Mouse (Mus musculus): ENCODE data around the gene Rabif. TPM values are rescaled to one million over a fixed set of nuclear protein-coding genes. Genes with fewer than 3 reads are reported as not detected.
A peak's percentile ranks its signal among the peaks of the same experiment; 100 is the strongest.

Rabif gene
- total and polyA plus RNA-seq, 3 experiments: 21.5 to 21.8 TPM; not detected in 1

- no peak for DNase-seq (ENCODE audit: low read depth, low spot score)
- Histone ChIP-seq H3K36me3 (ENCODE audit: control insufficient read depth in 1 of 2, insufficient read depth in 2 of 2, low read length in 2 of 2) (peaks cover 0 to 15% of the 10 kb centered on the region in 2 experiments; a peak in 2 of 4 replicates), H3K9ac (ENCODE audit: control insufficient read depth, low read depth, low read length, poor library complexity, severe bottlenecking) (no peak overlapping the region), H3K4me1 (ENCODE audit: control insufficient read depth in 1 of 2, insufficient read depth in 2 of 2, low read length in 2 of 2) (peaks cover 23 to 28% of the 10 kb centered on the region in 2 experiments), H3K27me3 (ENCODE audit: control insufficient read depth in 1 of 2, insufficient read depth in 2 of 2, low read length in 2 of 2) (no peaks in the 10 kb centered on the region), H3K27ac (ENCODE audit: control insufficient read depth, low read depth, low read length) (no peak overlapping the region), H3K9me3 (replicated peaks; ENCODE audit: insufficient read depth, low read length) (no peaks in the 10 kb centered on the region), H3K79me2 (ENCODE audit: control insufficient read depth, insufficient read depth, low read length, poor library complexity) (no peaks in the 10 kb centered on the region), H3K4me3 (ENCODE audit: control insufficient read depth in 1 of 2, insufficient read depth in 1 of 2, low read depth in 2 of 2, low read length in 2 of 2) (no peak overlapping the region)
- no peak for TF ChIP-seq RCOR1 (IDR thresholded peaks at IDR 0.05; ENCODE audit: low read depth, low read length)
- TF ChIP-seq RAD21 (IDR thresholded peaks at IDR 0.05; ENCODE audit: low read depth, low read length): no peak
- TF ChIP-seq ELF1 (IDR thresholded peaks at IDR 0.05; ENCODE audit: low read depth, low read length): no peak
- TF ChIP-seq NRF1 (IDR thresholded peaks at IDR 0.05; ENCODE audit: insufficient read depth, low read depth, low read length, poor library complexity, severe bottlenecking): no peak
- TF ChIP-seq CHD1 (IDR thresholded peaks at IDR 0.05; ENCODE audit: low read depth, low read length): no peak
- TF ChIP-seq ZMIZ1 (IDR thresholded peaks at IDR 0.05; ENCODE audit: low read depth, low read length): no peak
- TF ChIP-seq NELFE (IDR thresholded peaks at IDR 0.05; ENCODE audit: low read depth, low read length): no peak
- TF ChIP-seq MAZ (IDR thresholded peaks at IDR 0.05; ENCODE audit: low read depth, low read length): no peak
- TF ChIP-seq POLR2A (IDR thresholded peaks at IDR 0.05; ENCODE audit: control insufficient read depth in 1 of 2, insufficient read depth in 1 of 2, low read depth in 1 of 2, low read length in 2 of 2, poor library complexity in 1 of 2): no peak
- no peak for TF ChIP-seq KAT2A (conservative IDR thresholded peaks at IDR 0.05; ENCODE audit: low read depth, low read length)
- no peak for TF ChIP-seq SIN3A (IDR thresholded peaks at IDR 0.05; ENCODE audit: low read length)
- no peak for TF ChIP-seq CHD2 (IDR thresholded peaks at IDR 0.05; ENCODE audit: low read length)
- no peak for TF ChIP-seq EP300 (IDR thresholded peaks at IDR 0.05; ENCODE audit: low read depth in 1 of 2, low read length in 2 of 2)
- no peak for TF ChIP-seq ZNF384 (IDR thresholded peaks at IDR 0.05; ENCODE audit: low read depth, low read length)
- TF ChIP-seq ZKSCAN1 (IDR thresholded peaks at IDR 0.05; ENCODE audit: low read depth, low read length): no peak
- TF ChIP-seq MAFK (IDR thresholded peaks at IDR 0.05; ENCODE audit: borderline replicate concordance, low read depth, low read length): no peak
- no peak for TF ChIP-seq GABPA (IDR thresholded peaks at IDR 0.05; ENCODE audit: low read depth, low read length)
- no peak for TF ChIP-seq ETS1 (IDR thresholded peaks at IDR 0.05; ENCODE audit: low read depth, low read length)
Measured at GRCm38 (mm10) chr1:134525015-134525414, 30.6 kb downstream of the Rabif start.

DNA sequence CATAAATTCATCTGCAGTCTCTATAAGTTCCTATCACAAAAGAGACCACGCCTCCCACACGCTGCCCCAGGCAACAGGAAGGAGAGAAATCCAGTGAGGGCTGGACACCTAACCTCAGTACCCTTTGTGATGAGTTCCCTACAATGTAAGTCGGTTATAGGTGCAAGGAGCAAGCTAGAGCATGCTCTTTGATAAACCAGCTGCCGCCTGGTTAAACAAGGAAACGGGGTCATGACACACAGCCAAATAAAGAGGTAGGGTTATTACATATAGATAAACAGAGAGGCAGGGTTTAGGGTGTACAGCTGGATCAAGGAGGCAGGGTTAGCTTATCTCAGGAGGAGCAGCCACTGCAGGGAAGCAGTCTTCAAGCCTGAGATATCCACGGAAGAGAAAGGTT is 32.3 kb downstream of the Rabif start:
- H3K27ac ChIP-seq (ENCODE audit: control insufficient read depth, low read depth, low read length): peak overlapping the region; percentile 59
- H3K9ac ChIP-seq (ENCODE audit: control insufficient read depth, low read depth, low read length, poor library complexity, severe bottlenecking): no peak overlapping the region
- H3K4me1 ChIP-seq (ENCODE audit: control insufficient read depth in 1 of 2, insufficient read depth in 2 of 2, low read length in 2 of 2): peaks cover 16 to 20% of the 10 kb centered on the region in 2 experiments
- peak overlapping the region in 1 of 2 experiments; percentile 40; a peak in 2 of 4 replicates for H3K4me3 ChIP-seq (ENCODE audit: control insufficient read depth in 1 of 2, insufficient read depth in 1 of 2, low read depth in 2 of 2, low read length in 2 of 2)
- no peaks in the 10 kb centered on the region for H3K27me3 ChIP-seq (ENCODE audit: control insufficient read depth in 1 of 2, insufficient read depth in 2 of 2, low read length in 2 of 2)
- no peaks in the 10 kb centered on the region for H3K9me3 ChIP-seq (replicated peaks; ENCODE audit: insufficient read depth, low read length)
- no peaks in the 10 kb centered on the region for H3K79me2 ChIP-seq (ENCODE audit: control insufficient read depth, insufficient read depth, low read length, poor library complexity)
- DNase-seq (ENCODE audit: low read depth, low spot score): peak; percentile 92
- peaks cover 0 to 8% of the 10 kb centered on the region in 2 experiments; a peak in 2 of 4 replicates for H3K36me3 ChIP-seq (ENCODE audit: control insufficient read depth in 1 of 2, insufficient read depth in 2 of 2, low read length in 2 of 2)
- TF ChIP-seq ZKSCAN1 (IDR thresholded peaks at IDR 0.05; ENCODE audit: low read depth, low read length) (no peak), RAD21 (IDR thresholded peaks at IDR 0.05; ENCODE audit: low read depth, low read length) (no peak), ZMIZ1 (IDR thresholded peaks at IDR 0.05; ENCODE audit: low read depth, low read length) (0 out of 2 replicates have a peak, but pooled peaks have one; percentile 40), KAT2A (conservative IDR thresholded peaks at IDR 0.05; ENCODE audit: low read depth, low read length) (no peak), TAL1 (IDR thresholded peaks at IDR 0.05; ENCODE audit: low read length) (peak; percentile 96), GATA1 (IDR thresholded peaks at IDR 0.05; ENCODE audit: low read depth, low read length) (peak; percentile 96), ELF1 (IDR thresholded peaks at IDR 0.05; ENCODE audit: low read depth, low read length) (peak; percentile 57; the same call in 1 of the 2 replicates), RCOR1 (IDR thresholded peaks at IDR 0.05; ENCODE audit: low read depth, low read length) (peak; percentile 76), ZNF384 (IDR thresholded peaks at IDR 0.05; ENCODE audit: low read depth, low read length) (peak; percentile 43; the same call in 1 of the 2 replicates), CHD1 (IDR thresholded peaks at IDR 0.05; ENCODE audit: low read depth, low read length) (no peak), MYC (IDR thresholded peaks at IDR 0.05; ENCODE audit: low read depth, low read length) (peak; percentile 77), NELFE (IDR thresholded peaks at IDR 0.05; ENCODE audit: low read depth, low read length) (no peak; the same call in 1 of the 2 replicates), HCFC1 (IDR thresholded peaks at IDR 0.05; ENCODE audit: low read depth, low read length) (0 out of 2 replicates have a peak, but pooled peaks have one; percentile 44), TBP (IDR thresholded peaks at IDR 0.05; ENCODE audit: low read depth, low read length) (no peak), POLR2AphosphoS5 (IDR thresholded peaks at IDR 0.05; ENCODE audit: borderline replicate concordance, low read depth, low read length) (no peak), MYB (IDR thresholded peaks at IDR 0.05; ENCODE audit: low read depth, low read length) (no peak), SMC3 (IDR thresholded peaks at IDR 0.05; ENCODE audit: low read depth, low read length) (no peak), NRF1 (IDR thresholded peaks at IDR 0.05; ENCODE audit: insufficient read depth, low read depth, low read length, poor library complexity, severe bottlenecking) (peak; percentile 66), CHD2 (IDR thresholded peaks at IDR 0.05; ENCODE audit: low read length) (no peak), MXI1 (IDR thresholded peaks at IDR 0.05; ENCODE audit: low read depth, low read length) (peak; percentile 86), MAZ (IDR thresholded peaks at IDR 0.05; ENCODE audit: low read depth, low read length) (0 out of 2 replicates have a peak, but pooled peaks have one; percentile 38), JUND (IDR thresholded peaks at IDR 0.05; ENCODE audit: low read depth, low read length) (no peak), GABPA (IDR thresholded peaks at IDR 0.05; ENCODE audit: low read depth, low read length) (no peak), UBTF (IDR thresholded peaks at IDR 0.05; ENCODE audit: borderline replicate concordance, insufficient read depth, low read depth, low read length) (no peak), ETS1 (IDR thresholded peaks at IDR 0.05; ENCODE audit: low read depth, low read length) (peak; percentile 99)
